Mouse (Mus musculus) spleen, adult 2 months (tissue): ENCODE results near the gene Cpsf3.

ENCODE experiments used
- CTCF ChIP-seq: fragments of 200-500 bp; IDR thresholded peaks from 2 replicates; pipeline ENCODE4 v1.5.1; 2011; ENCODE audit warnings: mild to moderate bottlenecking, inconsistent platforms; ENCODE audit not compliant: insufficient read depth, insufficient read length, insufficient replicate concordance; ENCODE audit errors: extremely low read depth
- POLR2A ChIP-seq: fragments of 200-500 bp; IDR thresholded peaks from 2 replicates; pipeline ENCODE4 v1.6.1; 2011; ENCODE audit warnings: low read depth, low read length, inconsistent platforms

DNA sequence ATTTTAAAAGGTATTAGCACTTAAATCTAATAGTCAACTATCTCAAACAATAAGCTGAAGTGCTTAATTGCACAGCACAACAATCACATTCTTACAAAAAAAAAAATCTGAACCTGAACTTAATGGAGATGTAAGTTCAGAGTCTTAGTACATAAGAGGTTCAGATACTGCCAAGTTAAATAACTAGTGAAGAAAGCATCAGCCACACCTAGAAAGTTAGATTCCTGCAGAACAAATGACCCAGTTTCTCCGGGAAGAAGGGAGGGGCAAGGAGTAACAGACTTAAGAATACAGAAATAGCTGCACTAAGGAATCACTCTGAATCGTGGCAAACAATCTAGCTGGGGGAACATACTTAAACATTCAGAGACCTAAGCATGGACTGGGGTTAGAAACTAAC is 77.5 kb downstream of the Cpsf3 start:
- no peak for TF ChIP-seq CTCF
- no peak for TF ChIP-seq POLR2A
